Mouse (Mus musculus): ENCODE results near the gene Ccpg1.

Gene Ccpg1

GRCm38 (mm10) chr9:72996806-72997205, 11.6 kb downstream of the Ccpg1 start:
- no peak for DNase-seq

DNA sequence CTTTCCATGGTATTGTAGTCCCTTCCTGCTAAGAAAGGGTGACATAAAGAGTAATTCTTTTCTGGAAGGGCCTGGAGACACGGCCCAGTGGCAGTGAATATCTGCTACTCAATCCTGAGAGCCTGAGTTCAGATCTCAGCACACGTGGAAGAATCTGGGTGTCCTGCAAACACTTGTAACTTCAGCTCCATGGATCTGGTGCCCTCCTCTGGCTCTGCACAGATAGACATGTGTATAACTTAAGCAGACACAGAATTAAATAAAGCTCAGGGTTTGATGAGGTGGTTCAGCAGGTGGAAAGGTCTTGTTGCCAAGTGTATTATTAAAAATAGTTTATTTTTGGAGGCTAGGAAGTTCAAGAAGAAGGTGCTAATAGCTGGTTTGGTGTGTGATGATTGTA, 15.3 kb downstream of the Ccpg1 start:
- DNase-seq, result peak in 1 of 2 experiments; percentile 18

DNA sequence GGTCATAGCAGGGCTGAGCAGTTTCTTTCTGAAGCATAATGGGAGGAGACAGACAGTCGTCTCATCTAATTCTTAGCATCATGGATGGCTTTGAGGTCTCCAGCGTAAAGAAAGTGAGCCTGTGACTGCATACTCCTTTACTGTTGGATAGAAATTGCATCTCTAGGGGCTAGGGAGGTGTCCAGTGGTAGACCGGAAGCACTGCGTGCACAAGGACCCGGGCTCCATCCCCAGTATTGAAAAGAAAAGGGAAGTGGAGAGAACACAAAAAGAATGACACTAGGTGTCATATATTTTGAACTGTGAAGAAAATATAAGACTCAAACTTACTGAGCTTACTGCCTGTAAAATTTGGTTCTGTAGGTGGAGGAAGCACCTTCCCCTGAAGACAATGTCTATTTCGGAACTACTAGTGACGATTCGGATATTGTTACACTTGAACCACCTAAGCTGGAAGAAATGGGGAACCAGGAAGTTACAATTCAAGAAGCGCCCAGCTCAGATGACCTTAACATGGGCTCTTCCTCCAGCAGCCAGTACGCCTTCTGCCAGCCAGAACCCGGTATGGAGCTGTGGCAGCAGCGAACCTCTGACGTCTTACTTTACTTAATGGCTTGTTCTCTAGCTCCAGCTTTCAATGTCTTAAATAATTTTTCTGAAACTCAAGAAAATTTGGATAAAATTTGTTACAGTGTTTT, 16.2 kb downstream of the Ccpg1 start:
- DNase-seq, result no peak

DNA sequence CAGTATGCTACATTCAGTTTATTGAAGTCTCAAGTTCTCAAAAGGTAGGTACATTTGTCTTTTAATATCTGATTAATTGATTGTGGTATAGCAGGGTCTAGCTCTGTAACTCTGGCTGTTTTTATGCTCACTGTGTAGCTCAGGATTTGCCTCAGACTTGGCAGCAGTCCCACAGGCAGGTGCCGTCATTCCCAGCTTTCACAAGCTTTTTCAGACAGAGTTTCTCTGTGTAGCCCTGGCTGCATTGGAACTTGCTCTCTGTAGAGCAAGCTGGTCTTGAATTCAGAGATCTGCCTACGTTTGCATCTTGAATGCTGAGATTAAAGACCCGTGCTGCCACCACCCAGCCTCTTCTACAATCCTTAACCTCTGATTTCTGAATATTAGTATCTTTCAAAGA, 16.9 kb downstream of the Ccpg1 start:
- peak in 1 of 2 experiments; percentile 27 for DNase-seq

GRCm38 (mm10) chr9:73004076-73004475, 18.8 kb downstream of the Ccpg1 start:
- DNase-seq, result no peak

DNA sequence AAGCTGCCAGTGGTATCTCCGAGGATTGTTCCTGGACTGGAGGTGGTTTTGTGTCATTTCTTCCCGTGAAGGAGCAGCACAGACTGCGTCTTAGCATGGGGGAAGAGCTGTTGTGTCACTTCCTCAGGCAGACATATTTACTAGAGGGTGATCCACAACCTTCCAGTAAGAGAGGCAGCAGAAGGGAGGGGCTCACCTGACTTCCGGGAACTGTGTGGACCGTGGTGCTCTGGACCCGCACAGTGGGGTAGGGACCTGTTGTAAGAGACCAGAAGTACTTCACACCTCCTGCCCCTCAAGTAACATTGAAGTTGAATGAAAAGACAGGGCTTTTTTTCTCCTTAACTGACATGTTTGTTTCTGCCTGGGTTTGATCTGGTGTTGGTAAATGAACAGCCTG, 19.9 kb downstream of the Ccpg1 start:
- no peak for DNase-seq

GRCm38 (mm10) chr9:73006175-73006574, 20.9 kb downstream of the Ccpg1 start:
- DNase-seq, result peak in 1 of 2 experiments; percentile 20

- no peak for DNase-seq
Observed at GRCm38 (mm10) chr9:73008384-73008783, 23.2 kb downstream of the Ccpg1 start.

GRCm38 (mm10) chr9:73012629-73013028, 27.4 kb downstream of the Ccpg1 start:
- DNase-seq, result no peak

- DNase-seq, result no peak
Observed at GRCm38 (mm10) chr9:73014724-73015123, 29.5 kb downstream of the Ccpg1 start.

GRCm38 (mm10) chr9:73019841-73020240, 34.6 kb downstream of the Ccpg1 start:
- no peak for DNase-seq

GRCm38 (mm10) chr9:73020566-73021097, 35.4 kb downstream of the Ccpg1 start:
- DNase-seq, result no peak

DNA sequence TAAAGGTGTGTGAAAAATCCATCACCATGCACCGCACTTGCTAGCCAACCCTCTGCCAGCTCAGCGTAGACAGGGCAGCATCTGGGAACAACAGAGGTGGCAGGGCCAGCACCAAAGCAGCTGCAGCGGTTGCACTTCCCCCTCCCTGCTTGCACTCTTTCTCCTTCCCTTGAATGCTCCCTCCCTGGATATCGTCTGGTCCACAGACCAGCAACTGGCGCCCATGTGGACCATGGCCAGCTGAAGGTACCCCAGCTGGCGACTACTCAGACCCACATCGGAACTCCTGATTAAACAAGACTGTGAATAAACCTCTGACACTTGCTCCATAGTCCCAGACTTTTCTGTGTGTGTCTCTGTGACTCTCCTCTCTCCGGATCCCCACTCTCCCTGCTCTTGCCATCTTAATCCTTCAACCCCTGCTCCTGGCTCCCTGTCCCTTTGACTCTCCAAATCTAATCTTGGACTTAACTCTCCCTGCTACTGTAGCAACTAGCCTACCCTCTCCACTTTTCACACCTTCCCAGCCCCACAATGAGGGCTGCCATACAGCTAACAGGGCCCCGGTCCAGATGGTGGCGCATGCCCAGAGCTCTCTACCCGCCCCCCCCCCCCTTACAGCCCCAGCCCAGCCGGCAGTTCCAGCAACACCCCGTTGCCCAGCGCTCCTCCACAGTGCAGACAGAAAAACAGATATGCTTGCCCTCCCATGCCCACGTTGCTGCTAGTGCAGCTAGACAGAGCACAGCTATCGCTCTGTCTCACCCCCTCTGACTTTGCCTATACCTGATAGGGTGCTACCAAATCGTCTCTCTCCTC, 40.8 kb downstream of the Ccpg1 start:
- no peak for DNase-seq

DNA sequence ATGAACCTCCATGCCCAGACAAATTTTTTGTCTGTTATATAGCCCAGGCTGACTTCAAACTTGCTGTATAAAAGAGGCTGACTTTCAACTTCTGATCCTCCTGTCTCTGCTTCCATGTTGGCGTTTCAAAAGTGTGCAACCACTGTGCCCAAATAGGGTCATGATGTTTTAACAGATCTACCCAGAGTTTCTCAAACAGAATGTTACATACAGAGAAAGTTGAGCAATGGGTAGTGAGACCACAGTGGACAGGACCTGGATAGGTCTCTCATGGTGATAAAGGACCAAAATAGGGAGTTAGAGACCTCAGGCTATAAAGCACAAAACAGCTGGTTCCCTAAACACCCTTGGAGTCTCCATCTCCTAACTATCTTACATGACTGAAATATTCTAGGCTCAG, 45.2 kb downstream of the Ccpg1 start:
- DNase-seq, result no peak

DNA sequence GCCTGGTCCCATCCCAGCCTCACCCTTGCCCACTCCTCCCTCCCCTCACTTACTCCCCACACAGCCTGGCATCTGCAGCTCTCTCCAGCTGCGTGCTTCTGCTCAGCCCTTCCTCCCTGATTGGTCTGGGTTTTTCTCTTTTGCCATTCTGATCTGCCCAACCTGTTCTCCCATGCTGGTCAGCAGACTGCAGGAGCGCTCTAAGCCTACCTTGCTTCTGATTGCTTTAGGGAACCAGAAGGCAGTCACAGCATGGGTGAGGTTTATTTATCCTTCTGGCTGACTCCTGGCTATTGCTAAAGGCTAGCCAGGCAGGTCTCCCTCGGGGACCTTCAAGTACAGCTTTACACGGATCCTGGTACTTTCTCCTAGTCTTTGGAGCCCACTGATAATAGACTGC, 46.2 kb downstream of the Ccpg1 start:
- no peak for DNase-seq

- DNase-seq, result no peak
Observed at GRCm38 (mm10) chr9:73033406-73033805, 48.2 kb downstream of the Ccpg1 start.

DNA sequence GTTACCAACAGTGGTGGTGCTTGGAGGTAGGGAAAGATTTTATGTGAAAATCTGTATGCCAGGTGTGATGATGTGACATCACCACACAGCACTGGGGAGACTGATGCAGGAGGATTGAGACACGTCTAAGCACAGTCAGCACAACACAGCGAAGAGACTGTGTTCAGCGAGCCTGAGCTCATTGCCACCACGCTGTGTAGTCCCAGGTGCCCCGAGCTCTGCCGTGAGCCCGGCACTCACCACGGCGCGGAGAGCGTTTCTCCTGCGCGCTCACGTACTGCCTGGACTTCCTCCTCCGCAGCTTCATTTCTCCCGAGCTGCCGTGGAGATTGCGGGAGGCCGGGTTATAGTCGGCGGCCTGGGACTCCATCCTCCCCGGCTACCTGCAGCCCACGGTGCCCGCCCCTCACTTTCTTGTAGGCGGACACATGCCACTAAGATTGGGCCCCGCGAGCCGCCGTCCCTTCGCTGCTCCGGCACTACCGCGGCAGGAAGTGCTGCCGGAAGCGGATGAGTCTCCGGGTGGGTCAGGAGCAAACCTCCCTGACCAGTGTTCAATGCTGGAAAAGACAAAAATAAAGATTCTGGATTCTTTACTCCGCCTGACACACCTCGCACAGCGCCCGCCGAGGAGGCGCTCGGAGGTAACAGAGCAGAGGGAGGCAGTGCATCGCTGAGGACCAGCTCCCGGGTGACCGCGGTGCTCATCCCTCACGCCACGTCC, 54.2 kb downstream of the Ccpg1 start:
- peak; percentile 96 to 98 for DNase-seq

GRCm38 (mm10) chr9:73040080-73040479, 54.9 kb downstream of the Ccpg1 start, which contains the start of gene Pigb:
Gene Pigb, minus strand, starts transcription at chr9:73040378.
- no peak for DNase-seq

DNA sequence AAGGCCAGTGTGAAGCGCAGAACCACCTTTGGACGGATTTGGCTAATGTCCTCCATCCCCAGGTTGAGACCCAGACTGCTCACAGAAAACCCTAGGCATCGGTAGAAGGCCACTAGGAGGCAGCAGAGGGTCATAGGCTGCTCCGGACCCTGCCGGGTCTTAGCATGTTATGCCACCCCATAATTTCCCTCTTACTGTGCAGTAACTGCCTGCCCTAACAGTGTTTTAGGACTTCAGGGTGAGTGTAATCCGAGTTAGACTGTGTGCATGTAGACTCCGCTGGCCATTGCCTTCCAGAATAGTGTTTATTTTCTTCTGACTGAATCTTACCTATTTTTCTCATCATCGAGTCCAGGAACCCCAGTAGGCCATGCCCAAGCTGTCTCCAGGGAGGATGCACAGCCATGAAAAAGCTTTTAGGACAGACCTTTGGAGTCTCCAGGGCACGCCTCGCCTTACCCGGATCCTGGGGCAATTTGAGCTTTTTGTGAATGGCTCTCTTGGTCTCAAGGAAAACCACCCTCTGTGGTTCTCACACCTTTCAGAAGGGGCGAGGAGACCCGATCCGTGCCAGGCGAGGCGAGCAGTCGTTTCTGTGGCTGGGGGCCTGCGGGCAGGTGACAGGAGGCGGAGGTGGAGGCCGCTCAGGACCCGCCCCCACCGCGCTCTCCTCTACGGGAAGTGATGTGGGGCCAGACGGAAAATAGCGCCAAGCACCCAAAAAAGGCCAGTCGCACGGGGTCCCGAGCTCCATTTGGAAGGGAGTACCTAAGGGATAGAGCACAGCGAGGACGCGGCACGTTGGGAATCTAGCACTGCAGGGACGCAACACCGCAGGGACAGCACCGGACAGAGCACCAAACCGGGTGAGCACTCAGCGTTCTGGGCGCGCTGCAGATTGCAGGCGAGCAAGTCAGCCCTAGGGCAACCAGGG, 59.2 kb downstream of the Ccpg1 start, which contains the start of gene Rab27a:
Gene Rab27a (plus strand): TSS at position 709 of the 934 bp plus-strand sequence.
- DNase-seq, result peak; percentile 91 to 96

GRCm38 (mm10) chr9:73045204-73045603, 60.0 kb downstream of the Ccpg1 start:
- DNase-seq, result peak in 1 of 2 experiments; percentile 6

- no peak for DNase-seq
Observed at GRCm38 (mm10) chr9:73045711-73046110, 60.5 kb downstream of the Ccpg1 start.

GRCm38 (mm10) chr9:73047906-73048305, 62.7 kb downstream of the Ccpg1 start:
- DNase-seq, result no peak
